Mouse (Mus musculus): Measurements from ENCODE around the gene Zcchc9.

DNA sequence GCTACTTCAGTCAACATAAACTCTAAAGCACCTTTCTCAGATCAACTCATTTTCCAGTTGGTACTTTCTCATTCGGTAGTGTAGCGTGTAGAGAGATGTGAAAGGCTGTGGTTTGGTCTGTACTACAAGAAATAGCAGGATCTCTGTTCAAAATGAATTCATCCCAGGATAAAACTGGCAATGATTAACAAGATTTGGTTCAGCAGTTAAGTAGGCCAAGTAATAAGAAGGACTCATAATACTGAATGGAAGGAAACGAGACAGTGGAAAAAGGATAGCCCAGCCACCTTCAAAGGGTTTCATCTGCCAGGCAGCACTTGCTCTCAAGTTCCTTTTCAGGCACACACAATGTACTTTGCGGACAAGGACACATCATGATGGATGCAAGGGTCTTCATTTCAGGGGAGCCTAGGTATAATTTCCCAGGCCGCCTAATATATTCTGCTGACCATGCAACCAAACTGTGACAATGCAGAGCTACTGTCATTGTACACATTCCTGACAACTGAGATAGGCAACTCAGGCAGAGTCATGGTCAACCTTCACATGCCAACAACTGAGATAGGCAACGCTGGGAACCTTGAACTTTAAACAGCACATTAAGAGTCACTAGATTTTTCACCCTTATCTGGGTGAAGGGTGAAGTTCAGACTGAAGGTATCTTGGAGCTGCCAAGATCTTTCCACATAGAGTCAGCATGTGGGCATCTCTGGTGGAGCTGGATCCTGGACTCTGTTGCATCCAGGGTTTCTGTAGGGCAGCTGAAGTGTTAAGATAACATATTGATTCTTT is 45.7 kb downstream of the Zcchc9 start:
- TF ChIP-seq EP300 (IDR thresholded peaks at IDR 0.05; ENCODE audit: insufficient read depth, low read depth, low read length) = no peak
- TF ChIP-seq POLR2A (IDR thresholded peaks at IDR 0.05; ENCODE audit: insufficient read depth, low read length) = no peak
- no peak for TF ChIP-seq CTCF (IDR thresholded peaks at IDR 0.05; ENCODE audit: low read depth, low read length)

Measured in ES-Bruce4 (cell line).